Mouse (Mus musculus): Measurements from ENCODE around the gene Gm5751.
"Not testable (repeated sequence)": the region's sequence is repeated elsewhere in the genome, so short reads cannot be mapped to it uniquely, and the experiment has no call there.

Gm5751 gene

GRCm38 (mm10) chrX:8873953-8874352 is at the start of gene Gm5751:
Gm5751 (plus strand) TSS chrX:8874253.
- DNase-seq (ENCODE audit: low read depth, low spot score), result not testable (repeated sequence)

GRCm38 (mm10) chrX:8832043-8832442 is 42.0 kb upstream of the Gm5751 start:
- DNase-seq (ENCODE audit: low read depth, low spot score), result no peak

GRCm38 (mm10) chrX:8843694-8844093 is 30.4 kb upstream of the Gm5751 start, which contains the start of gene Gm6592:
Gm6592 (plus strand) TSS chrX:8843994.
- no peak for DNase-seq (ENCODE audit: low read depth, low spot score)

GRCm38 (mm10) chrX:8852486-8852885 is 21.6 kb upstream of the Gm5751 start:
- no peak for DNase-seq (ENCODE audit: low read depth, low spot score)

GRCm38 (mm10) chrX:8864331-8864730 is 9.7 kb upstream of the Gm5751 start:
- not testable (repeated sequence) for DNase-seq (ENCODE audit: low read depth, low spot score)

- DNase-seq (ENCODE audit: low read depth, low spot score), result no peak
Measured at GRCm38 (mm10) chrX:8884336-8884735, 10.3 kb downstream of the Gm5751 start.

GRCm38 (mm10) chrX:8891975-8892342 is 17.9 kb downstream of the Gm5751 start:
- no peak for DNase-seq (ENCODE audit: low read depth, low spot score)

GRCm38 (mm10) chrX:8892343-8893155 is 18.5 kb downstream of the Gm5751 start, which contains the start of gene B630019K06Rik:
B630019K06Rik (plus strand) TSS chrX:8892382.
- no peak for DNase-seq (ENCODE audit: low read depth, low spot score)

GRCm38 (mm10) chrX:8893182-8893651 is 19.2 kb downstream of the Gm5751 start:
- DNase-seq (ENCODE audit: low read depth, low spot score), result no peak

- DNase-seq (ENCODE audit: low read depth, low spot score), result no peak
Measured at GRCm38 (mm10) chrX:8900823-8901222, 26.8 kb downstream of the Gm5751 start.

- DNase-seq (ENCODE audit: low read depth, low spot score), result no peak
Measured at GRCm38 (mm10) chrX:8901906-8902472, 27.9 kb downstream of the Gm5751 start.

GRCm38 (mm10) chrX:8921080-8921479 is 47.0 kb downstream of the Gm5751 start:
- DNase-seq (ENCODE audit: low read depth, low spot score), result no peak

- DNase-seq (ENCODE audit: low read depth, low spot score), result no peak
Measured at GRCm38 (mm10) chrX:8921813-8922607, 48.0 kb downstream of the Gm5751 start.

GRCm38 (mm10) chrX:8927308-8927707 is 53.3 kb downstream of the Gm5751 start:
- no peak for DNase-seq (ENCODE audit: low read depth, low spot score)

Data from c-Kit-negative CD71-positive TER-119-positive erythroid progenitor cells, embryonic 14.5 days (primary cell).